Mouse (Mus musculus): Measurements from ENCODE around the gene Arid1b.

The Arid1b gene

DNA sequence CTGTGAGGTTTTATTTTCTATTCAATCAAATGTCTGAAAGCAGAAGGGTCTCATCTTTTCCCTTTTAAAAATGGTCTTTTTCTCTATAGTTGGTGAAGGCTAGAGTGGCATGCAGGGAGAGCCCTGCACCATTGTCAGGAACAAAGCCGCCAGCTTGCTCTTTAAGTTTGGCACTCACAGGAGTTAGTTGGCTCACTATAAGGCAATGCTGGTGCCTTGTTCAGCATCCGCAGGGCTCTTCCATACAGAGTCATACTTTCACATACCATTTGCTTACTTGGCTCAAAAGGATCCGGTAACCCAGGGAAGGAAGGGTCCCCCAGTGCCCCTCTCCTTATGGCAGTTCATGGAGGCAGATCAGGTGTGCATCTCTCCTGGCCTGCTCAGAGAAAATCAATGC, 279.0 kb downstream of the Arid1b start:
- in situ Hi-C loops (cut with MseI, MboI) = no loop called here

DNA sequence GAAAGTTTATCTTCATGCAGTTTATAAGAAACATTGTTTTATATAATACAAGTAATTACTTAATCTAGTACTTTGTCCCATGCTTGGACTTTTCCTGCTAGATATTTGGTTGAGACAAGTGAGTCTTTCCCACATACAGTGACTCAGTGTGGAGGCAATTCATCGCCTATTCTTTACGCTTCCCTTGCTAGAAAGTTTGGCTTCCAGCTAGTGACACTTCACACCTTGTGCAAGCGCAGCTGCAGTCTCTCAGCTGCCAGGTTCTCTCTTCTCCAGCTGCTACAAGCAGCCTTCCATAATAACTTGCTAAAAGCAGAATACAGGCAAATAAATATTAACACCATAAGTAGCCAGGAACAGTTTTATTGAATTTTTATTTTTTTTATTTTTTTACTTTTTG, 279.6 kb downstream of the Arid1b start:
- in situ Hi-C loops (cut with MseI, MboI) = no loop called here

DNA sequence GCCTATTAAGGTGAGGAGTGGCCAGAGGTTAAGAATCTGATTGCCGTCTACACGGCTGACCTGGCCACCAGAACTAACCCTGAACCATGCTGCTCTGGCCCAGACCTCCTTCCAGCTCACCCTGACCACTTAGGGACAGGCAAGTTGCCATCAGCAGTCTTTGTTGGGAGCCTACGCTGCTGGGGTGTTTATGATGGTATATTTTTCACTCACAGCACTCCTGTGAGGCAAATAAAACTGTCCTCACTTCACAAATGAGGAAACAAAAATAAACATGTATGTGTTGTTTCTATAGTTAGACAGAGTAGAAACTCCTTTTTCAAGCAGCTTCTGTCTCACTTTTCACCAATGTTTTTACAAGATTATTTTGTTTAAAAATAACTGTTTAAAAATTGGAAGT, 280.3 kb downstream of the Arid1b start:
- in situ Hi-C loops (cut with MseI, MboI) = no loop called here

DNA sequence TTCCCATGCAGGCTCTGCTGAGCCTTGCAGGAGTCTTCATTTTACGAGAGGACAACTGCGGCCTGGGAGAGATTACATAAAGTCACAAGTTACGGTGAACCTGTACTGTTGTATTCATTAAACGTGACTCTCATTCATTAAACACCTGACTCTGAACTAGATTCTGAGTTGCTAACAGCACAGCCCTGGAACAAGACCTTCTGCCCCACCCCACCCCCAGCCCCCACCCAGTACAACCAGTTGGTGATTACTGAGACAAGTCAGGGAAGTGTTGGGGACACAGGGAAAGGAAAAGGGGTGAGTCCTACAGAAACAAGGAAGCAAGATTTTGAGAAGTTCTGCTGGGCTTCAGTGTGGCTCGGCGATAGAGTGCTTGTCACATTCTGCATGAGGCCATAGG, 281.6 kb downstream of the Arid1b start:
- in situ Hi-C loops (cut with MseI, MboI) = no loop called here

DNA sequence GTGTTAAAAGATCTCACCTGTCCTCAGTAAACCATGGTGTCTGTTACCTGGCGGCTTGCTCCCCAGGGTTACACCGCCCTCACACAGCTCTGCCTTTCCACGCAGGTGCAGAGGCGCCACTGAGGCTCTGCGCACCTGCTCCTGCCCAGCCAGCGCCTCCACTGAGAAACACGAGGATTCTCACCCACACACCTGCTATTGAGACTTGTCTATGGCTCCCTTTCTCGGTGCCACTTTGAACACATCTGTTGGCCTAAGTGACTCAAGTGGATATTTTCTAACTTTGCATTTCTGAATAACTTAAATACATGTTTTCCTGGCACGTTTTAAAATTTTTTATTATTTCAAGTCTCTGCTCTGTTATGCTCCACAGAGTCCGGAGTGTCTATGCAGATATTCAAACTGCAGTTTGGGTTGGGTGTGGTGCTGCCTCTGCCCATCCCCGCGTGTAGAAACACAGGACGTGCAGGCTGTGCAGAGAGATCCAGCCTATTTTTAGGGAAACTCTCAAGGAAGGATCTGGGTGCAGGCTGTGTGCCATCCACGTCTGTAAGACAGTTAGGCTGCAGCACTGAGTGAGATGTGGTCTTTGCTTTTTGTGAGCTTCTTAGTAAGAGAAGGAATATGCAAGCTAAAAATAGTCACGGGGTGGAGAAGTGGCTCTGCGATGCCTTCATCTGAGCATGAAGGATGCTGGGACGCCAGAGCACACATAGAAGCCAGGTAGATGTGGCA, 283.2 kb downstream of the Arid1b start:
- in situ Hi-C loops (cut with MseI, MboI) = no loop called here

DNA sequence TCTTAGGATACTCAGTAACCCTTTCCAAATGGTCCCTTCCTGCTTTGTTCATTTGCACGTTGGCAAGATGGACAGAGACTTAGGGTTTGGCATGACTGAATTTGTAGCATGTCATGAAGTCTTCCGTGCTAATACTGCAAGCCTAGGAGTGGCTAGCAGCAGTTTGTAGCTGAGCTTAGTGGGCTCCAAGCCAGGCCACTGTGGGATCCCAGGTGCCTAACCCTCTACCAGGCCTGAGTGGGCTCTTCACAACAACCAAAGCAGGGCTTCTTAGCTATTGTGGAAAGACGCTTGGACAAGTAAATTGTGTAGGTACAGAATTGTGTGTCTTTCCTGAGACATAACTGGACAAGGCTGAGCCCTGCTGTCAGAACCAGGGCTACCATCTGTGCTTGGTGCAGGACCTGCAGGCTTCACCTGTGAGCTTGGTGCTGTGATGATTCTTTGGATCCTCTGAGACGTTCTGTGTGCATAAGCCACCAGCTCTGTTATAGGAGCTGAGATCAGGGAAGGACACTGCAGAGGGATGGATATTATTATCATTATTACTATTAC, 286.4 kb downstream of the Arid1b start:
- in situ Hi-C loops (cut with MseI, MboI) = no loop called here

DNA sequence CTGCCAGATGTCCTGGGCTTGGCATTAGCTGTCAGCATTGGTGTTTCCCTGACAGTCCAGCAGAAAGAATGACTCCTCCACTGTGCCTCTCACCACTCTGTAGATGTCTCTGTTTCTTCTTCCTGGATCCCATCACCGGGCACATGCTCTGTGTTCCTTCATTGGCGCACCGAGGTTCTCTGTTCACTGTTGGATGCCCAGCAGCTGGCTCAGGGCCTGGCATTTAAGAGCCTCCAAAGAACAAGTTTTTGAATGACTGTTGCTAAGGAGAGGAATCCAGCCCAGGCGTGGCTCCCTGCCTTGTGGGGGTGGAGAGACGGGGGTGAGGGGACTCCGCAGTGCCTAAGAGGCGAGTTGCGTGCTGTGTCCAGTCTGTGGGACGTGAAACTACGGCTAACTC, 290.7 kb downstream of the Arid1b start:
- in situ Hi-C loops (cut with MseI, MboI) = no loop called here

DNA sequence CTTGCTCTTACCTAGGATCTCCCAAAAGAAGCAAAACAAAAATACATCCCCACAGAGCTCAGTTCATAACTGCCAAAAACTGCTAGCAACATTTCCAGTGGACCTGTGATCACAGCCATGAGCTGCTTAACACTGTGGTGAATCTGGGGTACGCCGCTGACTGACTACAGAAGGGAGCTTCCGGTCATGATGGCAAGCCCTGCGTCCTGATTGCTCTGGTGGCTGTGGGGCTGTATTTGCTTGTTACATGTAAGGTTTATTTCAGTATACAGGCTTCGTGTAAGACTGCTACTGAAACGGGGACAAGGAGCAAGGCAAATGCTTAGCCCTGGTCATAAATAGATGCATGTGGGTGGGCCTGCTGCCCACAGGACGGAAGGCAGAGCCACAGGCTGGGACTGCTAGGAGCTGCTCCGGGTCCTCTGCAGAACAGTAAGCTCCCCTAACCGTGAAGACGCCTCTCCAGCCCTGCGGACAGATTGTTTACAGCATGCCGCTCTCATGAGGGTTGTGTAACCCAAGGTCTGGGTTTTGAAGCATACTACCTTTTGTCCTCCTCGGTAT, 291.8 kb downstream of the Arid1b start:
- in situ Hi-C loops (cut with MseI, MboI) = no loop called here

DNA sequence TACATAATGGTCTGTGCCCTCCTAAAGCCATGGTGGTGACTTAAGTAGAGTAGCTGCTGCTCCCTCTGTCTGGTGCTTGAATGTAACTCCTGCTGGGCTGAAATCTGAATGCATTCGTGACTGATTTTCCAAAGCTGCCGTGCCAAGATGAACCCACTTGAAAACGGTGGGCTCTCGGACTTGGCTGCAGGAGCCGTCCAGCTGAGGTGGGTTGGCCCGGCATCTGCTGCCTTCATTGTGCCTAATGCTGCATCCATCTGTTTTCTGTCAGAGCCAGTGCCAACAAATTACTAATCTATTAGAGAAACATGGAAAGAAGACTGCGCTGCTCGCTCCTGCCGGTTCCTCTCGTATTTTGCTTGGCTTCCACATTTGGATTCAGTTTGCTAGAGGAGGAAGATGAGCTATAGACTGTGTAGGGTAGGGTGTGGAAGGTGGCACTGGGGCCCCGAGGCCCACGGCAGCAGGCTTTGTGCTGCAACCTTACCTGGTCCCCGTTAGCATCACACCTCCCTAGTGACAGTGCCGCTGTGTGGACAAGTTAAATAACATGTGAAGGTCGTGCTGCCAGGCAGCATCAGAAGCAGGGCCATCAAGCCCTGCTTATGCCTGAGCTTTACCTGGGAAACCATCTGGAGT, 292.6 kb downstream of the Arid1b start:
- in situ Hi-C loops (cut with MseI, MboI) = no loop called here

DNA sequence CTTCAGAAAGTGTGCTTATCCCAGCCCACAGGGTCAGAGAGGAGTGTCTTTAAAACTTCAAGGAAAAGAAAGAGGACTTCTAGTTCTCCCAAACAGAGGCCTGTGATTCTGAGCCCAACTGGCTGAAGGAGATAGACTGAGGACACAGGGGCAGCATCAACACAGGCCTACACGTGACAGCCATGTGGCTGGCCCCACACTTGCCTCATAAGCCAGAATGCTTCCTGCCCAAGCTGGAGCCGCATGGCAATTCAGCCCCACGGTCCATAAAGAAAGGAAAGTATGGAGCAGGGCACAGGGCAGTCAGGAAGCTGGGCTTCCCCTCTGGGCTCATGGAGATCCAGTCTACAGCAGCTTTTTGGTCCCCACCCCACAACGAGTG, 293.1 kb downstream of the Arid1b start:
- in situ Hi-C loops (cut with MseI, MboI) = no loop called here

DNA sequence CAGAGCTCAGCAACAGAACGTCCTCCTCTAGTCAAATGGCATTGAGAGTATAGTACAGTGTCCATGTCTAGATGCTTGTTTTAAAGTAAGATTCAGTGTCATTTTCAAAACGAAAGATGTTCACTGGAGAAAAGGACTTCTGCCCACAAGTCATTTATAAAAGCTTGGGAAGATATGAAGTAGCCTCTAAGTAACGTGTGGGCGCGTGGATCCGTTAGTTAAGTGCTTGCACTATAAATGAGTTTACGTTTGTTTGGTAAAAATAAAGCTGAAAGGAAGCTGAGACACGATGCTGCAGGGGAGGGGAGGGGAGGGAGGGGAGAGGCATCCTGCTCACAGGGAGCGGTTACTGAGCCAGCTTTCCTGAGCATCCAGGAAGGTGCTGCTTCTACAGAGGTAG, 293.5 kb downstream of the Arid1b start:
- in situ Hi-C loops (cut with MseI, MboI) = no loop called here

DNA sequence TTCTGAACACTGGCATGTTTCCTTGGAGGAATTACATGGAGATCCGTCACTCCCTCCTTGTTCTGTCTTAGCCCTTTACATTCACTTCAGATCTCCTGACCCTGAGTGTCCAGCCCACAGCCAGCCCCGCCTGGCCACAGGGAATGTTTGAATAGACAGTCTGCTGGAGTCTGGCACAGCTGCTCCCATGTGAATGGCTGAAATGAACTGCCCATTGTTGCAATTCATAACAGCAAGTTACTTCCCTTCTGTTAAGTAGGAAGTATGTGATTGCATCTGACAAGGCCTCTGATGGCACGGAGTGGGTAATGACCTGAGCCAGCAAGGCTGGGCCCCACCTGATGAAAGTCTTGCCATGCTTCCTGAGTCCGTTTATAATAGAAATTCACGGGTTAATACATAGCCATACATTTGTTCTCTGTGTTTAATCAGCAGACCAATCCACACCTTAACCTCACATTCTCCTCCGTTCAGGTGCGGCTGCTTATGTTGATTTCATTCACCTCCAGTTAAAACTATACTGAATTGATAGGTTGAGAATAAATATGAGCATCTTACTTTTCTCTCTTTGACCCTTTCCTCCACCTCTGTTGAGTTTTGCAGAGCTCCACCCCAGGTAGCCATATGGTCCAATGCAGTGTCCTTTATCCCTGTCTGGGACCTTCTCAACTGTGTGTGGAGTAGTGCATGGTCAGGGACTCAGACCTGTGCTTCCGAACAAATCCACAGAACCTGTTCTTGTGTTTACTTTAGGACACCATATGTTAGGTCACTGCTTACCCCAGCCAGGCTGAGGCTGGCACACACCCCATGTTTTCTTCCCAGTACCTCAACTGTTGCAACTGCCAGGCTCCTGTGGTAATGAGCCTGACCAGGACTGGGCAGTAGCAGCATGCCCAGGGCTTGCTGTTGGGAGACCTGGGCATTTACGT, 299.8 kb downstream of the Arid1b start:
- in situ Hi-C loops (cut with MseI, MboI) = no loop called here

DNA sequence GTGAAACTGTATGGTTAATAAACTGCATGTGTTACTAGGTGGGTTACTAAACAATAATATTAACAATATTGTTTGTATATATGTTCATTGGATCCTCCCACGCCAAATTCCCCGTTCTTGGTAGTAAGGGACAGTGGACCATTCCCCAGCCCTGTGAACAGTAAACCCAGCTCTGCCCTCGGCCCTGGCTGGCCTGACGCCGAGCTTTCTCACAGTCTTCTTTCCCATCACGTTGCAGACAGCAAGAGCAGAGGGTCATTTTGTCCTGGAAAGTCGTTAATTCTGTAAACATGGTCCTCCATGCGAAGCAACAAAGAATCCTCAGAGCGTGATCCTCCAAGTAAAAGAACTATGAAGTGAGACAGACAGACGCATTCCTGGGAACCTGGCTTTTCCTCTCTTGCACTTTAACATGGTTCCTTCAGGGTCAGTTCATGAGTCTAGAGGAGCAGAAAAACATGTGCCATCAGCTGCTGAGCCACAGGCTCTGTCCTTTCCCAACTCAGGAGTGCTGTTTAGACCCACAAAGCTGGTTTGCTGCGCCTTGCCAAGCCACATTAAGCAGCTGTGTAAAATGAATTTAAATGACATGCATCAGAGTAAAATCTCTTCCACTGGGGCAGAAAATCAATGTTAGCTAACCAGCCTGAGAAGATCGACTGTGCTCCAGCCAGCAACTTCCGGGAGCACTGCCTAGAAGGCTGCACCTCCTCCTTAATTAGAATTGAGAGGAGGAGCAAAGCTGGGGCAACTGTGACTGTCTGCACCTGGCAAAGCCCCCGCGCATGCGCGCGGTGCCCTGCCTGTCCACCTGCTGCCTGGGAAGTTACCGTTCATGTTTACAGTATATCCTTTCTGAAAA, 301.2 kb downstream of the Arid1b start:
- in situ Hi-C loops (cut with MseI, MboI) = no loop called here

DNA sequence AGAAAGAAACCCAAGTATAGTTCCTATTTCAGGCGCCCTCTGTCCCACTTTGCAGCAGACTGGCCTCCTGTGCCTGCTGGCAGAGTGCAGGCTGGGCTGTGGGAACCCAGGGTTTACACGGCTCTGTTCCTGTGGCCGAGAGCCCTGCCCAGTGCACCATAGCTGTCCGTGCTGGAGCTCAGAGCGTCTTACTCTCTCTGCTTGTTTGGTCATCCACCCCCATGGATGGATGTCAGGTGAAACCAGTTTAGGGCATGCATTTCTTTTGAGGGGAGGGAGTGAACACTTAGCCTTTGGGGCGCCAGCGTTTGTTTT, 301.8 kb downstream of the Arid1b start:
- in situ Hi-C loops (cut with MseI, MboI) = no loop called here

DNA sequence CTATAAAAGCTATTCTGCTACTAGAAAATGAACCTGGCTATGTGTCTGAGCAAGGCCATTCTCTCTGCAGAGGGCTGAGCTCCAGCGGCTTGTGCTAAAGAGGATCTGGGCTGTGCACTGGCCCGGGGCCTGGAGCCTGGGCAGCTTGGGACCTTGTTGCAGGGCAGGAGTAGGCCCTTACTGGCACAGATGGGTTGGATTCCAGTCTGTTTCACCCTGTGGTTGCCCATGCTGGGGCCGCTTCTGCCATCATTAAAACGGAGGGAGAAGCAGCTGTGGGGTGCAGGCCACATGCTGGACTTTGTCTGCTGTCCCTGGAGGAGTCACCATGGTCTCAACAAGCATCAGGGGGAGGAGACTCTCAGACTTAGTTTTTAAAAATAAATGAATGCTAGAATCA, 303.4 kb downstream of the Arid1b start:
- in situ Hi-C loops (cut with MseI, MboI) = no loop called here

DNA sequence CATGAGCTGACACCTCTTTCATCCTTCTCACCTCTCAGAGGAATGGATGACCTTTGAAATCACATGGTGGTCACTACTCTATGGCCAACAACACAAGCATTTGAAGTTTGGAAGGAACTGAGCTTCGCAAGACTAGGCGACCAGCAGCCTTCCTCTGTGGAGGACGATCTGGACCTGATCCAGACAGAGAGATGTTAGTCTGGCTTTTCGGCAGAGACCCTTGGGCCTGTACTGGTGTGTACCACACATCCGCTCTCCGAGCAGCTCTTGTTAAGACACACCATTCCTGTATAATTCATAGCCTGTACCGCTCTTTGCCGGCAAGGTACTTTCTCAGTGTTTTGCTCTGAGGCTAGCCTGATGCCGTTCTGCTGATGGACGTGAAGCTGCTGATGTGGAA, 303.9 kb downstream of the Arid1b start:
- in situ Hi-C loops (cut with MseI, MboI) = no loop called here

DNA sequence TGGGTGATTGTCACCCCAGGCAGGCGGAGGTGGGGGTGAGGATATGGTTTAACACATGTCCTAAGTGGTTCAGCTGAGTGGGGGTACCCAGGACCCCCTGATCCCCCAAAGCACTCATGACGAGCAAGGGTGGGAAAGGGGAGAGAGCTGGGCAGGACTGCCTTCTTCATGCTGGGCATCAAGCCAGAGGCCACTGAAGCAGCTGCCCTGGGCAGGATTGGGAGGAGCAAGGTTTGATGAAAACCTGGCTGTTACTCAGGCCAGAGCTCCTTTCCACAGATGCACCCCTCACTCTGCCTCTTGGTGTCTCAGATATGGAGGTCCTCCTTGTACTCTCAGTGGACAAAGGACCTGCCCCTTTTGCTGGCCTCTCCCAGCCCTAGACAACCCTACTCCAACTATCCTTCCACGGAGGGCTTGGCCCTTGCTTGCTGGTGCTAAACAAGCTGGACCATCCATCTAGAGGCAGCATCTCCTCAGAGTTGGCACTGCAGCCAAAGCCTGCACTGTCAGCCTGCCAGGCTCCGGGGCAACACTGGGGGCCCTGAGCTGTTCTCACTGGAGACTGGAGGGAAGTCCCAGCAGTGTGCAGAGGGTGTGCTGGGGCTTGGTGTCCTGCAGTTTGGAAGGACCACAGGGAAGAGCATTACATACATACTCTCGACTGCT, 304.9 kb downstream of the Arid1b start:
- in situ Hi-C loops (cut with MseI, MboI) = no loop called here

DNA sequence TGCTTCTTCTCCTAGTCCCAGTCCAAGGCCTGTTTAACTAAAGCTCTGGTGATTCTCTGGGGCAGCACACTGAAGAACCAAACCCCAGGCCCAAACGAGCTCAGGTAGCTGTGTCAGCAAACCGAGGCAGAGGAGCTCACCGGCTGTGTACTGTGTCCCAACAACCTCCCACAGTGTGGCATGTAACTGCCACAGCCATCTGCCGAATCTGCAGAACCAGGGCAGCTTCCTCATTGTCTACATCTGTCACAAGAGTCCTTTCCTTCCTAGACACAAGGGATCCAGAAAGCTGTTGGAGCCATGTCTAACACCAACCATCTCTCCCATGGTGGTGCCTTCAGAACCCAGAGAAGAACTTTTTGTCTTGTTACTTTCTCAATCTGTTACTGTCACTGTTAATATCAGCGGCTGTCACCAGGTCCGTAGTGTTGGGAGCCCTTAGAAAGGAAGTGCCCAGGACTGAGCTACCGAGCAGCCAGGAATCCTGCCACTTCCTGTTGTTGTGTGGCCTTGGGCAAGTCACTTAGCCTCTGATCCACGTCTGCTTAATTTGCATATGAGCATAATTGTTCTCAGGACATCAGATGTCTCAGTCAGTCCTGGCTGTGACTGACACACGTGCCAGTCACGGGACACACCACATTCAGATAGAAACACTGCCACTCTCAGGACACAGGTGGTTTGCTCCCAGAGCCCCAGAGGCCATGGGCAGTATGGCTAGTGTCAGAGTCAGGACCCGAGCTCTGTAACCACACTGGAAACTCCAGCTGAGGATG, 309.0 kb downstream of the Arid1b start:
- in situ Hi-C loops (cut with MseI, MboI) = no loop called here

DNA sequence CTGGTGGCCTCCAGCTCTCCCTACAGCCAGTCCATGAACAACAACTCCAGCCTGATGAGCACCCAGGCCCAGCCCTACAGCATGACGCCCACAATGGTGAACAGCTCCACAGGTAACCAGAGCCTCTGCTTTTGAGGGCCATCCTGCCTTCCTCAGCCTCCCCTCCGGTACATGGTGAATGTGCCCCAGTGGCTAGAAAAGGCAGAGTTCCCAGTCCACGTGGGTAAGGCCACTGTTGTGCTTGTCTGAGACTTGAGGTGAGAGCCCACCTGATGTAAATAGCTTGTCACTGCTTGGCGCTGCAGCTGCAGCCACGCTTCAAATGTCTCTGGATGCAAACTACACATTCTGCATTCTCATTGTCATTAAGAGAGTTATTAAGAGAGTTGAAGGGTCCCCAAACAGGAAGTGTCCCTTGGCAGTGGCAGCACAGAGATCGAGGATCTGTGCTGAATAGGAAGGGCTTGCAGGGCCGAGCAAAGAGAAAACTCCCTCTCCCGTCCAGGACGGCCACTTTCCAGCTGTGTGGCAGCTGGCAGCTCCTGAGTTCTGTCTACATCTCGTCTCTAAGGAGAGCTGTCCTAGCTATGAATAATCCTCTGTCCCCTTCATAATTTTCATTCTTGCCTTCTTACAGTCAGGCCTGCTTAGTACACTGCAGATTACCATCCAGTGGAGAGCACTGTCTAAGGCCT, 311.8 kb downstream of the Arid1b start:
- in situ Hi-C loops (cut with MseI, MboI) = no loop called here

Measured in mouse trophoblast stem cell (cell line).